Mouse (Mus musculus): ENCODE measurements around the gene Smdt1. TPM values are rescaled to one million over a fixed set of nuclear protein-coding genes. Genes with fewer than 3 reads are reported as not detected.
"Not testable (repeated sequence)": the region's sequence is repeated elsewhere in the genome, so short reads cannot be mapped to it uniquely, and the experiment has no call there.

Smdt1 gene
- polyA plus RNA-seq, 1 experiment from 2014 or later, result 301 TPM

DNA sequence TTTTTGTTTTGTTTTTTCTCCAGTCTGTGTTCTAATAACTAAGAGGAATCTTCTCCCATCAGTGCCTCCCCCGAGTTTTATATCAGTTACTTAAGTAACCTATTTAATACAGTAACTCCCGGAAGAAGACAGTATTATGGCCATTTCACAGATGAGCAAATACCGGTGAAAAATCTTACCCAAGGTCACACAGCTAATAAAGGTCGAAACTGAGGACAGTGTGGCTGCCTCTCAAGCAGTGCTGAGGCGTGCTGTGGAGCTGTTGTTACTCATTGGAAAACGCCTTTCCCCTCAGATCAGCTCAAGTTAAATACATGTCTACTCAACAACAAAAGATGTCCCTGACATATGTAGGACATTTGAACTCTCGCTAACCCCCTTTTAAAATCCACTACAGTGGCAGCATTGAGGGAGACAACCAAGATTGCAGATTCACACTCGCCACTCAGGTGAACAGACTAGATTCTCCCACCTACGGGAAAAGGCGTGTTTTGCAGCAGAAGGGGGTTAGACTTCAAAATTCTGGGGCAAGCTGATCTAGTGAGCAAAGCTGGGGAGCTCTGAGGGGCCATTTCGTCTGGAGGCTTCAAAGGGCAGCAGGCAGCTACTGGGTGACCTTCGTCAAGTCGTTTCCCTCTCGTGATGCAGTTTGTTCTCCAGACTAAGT, 14.5 kb downstream of the Smdt1 start:
- Histone ChIP-seq H3K9me3 (no peaks in the 10 kb centered on the region), H3K4me1 (peaks cover 23% of the 10 kb centered on the region), H3K27me3 (replicated peaks) (no peaks in the 10 kb centered on the region), H3K9ac (peak overlapping the region; percentile 94), H3K4me3 (replicated peaks) (peak overlapping the region; percentile 79), H3K36me3 (peaks cover 22% of the 10 kb centered on the region), H3K27ac (peak overlapping the region; percentile 79), H3K4me2 (peak overlapping the region; percentile 68)
- ATAC-seq (ENCODE audit: insufficient read depth, low FRiP score, low read depth), result no peak
- 22% methylated on average over 14 of the region's 14 CpGs for WGBS

DNA sequence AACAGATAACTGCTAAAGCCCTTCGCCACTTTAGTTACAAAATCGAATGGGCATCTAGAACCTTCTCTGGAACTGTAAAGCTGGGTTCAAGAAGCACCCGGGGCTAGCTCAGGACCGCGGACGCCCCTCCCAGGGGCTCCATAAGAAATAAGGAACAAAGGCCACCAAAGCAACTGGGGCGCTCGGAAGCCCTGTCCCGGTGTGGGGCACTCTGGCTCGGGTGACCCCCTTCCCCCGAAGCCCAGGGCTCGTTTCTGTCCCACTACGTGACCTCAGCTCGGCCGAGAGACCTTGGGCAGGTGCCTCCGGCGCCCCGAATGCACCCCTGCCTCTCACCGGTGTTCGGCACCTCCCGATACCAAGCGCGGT, 15.0 kb downstream of the Smdt1 start:
- Histone ChIP-seq H3K27ac (peak overlapping the region; percentile 79), H3K27me3 (replicated peaks) (no peaks in the 10 kb centered on the region), H3K9me3 (no peaks in the 10 kb centered on the region), H3K36me3 (peaks cover 17% of the 10 kb centered on the region), H3K9ac (peak overlapping the region; percentile 94), H3K4me2 (peak overlapping the region; percentile 68), H3K4me3 (replicated peaks) (peak overlapping the region; percentile 79), H3K4me1 (peaks cover 26% of the 10 kb centered on the region)
- ATAC-seq (ENCODE audit: insufficient read depth, low FRiP score, low read depth), result peak; percentile 1; the same call in 1 of the 2 replicates
- WGBS, result 0% methylated on average over 23 of the region's 23 CpGs

DNA sequence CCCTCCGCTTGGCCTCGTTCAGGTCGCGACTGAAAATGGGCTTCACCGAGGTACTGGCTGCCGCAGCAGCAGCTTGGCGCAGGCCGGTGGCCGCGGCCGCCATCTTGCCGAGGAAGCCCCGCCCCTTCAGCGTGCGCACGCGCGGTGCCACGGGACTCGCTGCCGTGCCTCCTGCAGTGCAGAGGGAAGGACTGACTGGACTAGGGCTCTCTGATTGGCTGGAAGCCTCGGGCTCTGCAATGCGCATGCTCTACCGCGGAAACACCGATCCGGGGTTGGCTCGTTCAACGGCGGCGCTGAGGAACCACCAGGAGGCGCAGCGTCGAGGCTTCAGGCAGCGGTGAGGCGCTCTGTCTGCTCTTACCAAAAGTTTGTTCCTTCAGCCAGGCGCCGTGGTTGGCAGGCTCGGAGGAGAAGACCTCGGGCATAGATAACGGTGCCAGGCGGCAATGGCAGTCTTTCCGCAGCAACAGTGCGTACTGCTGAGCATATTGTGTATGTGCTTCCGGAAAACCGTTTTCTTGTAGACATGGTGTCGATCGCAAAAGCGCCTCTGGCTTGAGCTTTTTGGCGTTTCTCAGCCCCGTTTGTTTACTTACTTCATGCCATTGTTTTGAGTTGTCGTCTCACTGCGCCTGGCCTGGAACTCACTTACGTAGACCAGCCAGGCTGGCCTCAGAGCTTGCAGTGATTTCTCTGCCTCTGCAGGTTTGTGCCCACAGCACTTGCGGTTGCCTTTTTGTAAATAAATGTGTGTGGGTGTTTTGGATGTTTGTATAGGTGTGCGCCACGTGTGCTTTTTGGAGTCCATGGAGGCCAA, 15.6 kb downstream of the Smdt1 start, which contains the start of gene Ndufa6:
Ndufa6 (minus strand) TSS at position 197 of the 820 bp plus-strand sequence.
- Histone ChIP-seq H3K9me3 (no peaks in the 10 kb centered on the region), H3K36me3 (peaks cover 11% of the 10 kb centered on the region), H3K27me3 (replicated peaks) (no peaks in the 10 kb centered on the region), H3K9ac (peak within 1 kb of the TSS; percentile 94), H3K4me2 (peak within 1 kb of the TSS; percentile 74), H3K27ac (peak within 1 kb of the TSS; percentile 94), H3K4me3 (replicated peaks) (peak within 1 kb of the TSS; percentile 79), H3K4me1 (peaks cover 30% of the 10 kb centered on the region)
- peak; percentile 99 for ATAC-seq (ENCODE audit: insufficient read depth, low FRiP score, low read depth)
- 1% methylated on average over 57 of the region's 57 CpGs for WGBS

DNA sequence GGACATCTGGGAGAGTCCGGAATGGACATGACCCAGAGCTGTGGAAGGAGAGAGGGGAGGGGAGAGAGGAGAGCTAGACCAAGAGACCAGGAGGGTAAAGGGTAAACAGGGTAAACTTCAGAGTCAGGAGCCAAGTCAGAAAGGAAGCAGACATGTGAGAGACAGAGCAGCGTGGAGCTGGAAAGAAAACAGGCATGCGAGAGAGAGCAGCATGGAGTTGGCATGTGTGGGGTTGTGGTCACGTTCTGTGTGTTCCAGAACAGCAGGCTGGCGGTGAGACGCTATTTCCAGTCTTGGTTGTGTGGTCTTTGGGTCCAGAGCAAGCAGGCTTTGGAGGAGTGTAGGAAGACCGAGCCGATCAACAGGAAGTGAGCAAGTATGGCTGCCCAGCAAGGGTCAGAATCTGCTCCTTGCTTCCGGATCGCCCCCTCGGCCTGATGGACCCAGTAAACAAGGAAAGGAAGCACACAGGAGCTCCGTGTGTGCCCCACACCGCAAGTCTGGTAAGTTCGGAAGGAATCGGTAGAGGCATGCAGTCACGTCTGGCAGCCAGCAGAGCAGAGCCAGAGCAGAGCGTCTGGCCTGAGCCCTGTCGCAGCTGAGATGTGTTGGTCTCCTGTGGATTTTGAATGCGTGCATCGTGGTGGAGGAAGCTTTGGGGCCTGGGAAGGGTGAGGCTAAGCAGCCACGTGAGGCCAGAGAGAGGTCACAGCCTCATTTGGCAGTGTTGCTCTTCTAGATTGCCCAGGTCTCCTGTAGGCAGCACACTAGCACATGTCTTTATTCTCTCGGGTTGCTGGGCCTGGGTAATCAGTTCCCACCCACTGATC, 19.9 kb downstream of the Smdt1 start:
- 53% methylated on average over 22 of the region's 22 CpGs for WGBS
- Histone ChIP-seq H3K4me3 (replicated peaks) (no peak overlapping the region), H3K4me1 (peaks cover 11% of the 10 kb centered on the region), H3K27me3 (replicated peaks) (no peaks in the 10 kb centered on the region), H3K9me3 (no peaks in the 10 kb centered on the region), H3K27ac (peak overlapping the region; percentile 57), H3K4me2 (no peak overlapping the region), H3K36me3 (no peaks in the 10 kb centered on the region), H3K9ac (no peak overlapping the region)
- ATAC-seq (ENCODE audit: insufficient read depth, low FRiP score, low read depth), result no peak

- Histone ChIP-seq H3K36me3 (no peaks in the 10 kb centered on the region), H3K4me3 (replicated peaks) (no peak overlapping the region), H3K9me3 (no peaks in the 10 kb centered on the region), H3K4me1 (peaks cover 7% of the 10 kb centered on the region), H3K27me3 (replicated peaks) (no peaks in the 10 kb centered on the region), H3K4me2 (no peak overlapping the region), H3K9ac (no peak overlapping the region), H3K27ac (peak overlapping the region; percentile 65; the same call in 1 of the 2 replicates)
- WGBS, result 63% methylated on average over 11 of the region's 11 CpGs
- peak; percentile 80; the same call in 1 of the 2 replicates for ATAC-seq (ENCODE audit: insufficient read depth, low FRiP score, low read depth)
Observed at GRCm38 (mm10) chr15:82361459-82362018, 22.8 kb downstream of the Smdt1 start.

DNA sequence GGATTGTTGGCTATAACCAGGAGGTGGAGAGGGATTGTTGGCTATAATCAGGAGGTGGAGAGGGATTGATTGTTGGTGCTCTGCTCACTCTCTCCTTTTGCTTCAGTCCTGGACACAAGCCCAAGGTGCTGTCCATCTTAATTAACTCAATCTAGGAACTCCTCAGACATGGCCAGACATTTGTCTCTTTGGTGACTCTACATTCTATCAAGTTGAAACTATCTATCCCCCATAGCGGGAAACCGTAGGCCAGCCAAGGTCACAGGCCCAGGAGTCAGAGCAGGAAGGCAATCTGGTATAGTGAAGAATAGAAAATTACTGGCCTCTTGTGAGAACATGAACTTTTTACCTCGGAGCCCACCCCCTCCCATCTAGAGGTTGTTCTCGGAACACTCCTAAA, 23.5 kb downstream of the Smdt1 start:
- H3K27ac ChIP-seq, result no peak overlapping the region
- peaks cover 7% of the 10 kb centered on the region for H3K4me1 ChIP-seq
- H3K27me3 ChIP-seq (replicated peaks), result no peaks in the 10 kb centered on the region
- no peak overlapping the region for H3K4me3 ChIP-seq (replicated peaks)
- no peaks in the 10 kb centered on the region for H3K9me3 ChIP-seq
- ATAC-seq (ENCODE audit: insufficient read depth, low FRiP score, low read depth), result no peak
- H3K36me3 ChIP-seq, result no peaks in the 10 kb centered on the region
- no peak overlapping the region for H3K4me2 ChIP-seq
- H3K9ac ChIP-seq, result no peak overlapping the region
- WGBS, result 74% methylated on average over 4 of the region's 4 CpGs

DNA sequence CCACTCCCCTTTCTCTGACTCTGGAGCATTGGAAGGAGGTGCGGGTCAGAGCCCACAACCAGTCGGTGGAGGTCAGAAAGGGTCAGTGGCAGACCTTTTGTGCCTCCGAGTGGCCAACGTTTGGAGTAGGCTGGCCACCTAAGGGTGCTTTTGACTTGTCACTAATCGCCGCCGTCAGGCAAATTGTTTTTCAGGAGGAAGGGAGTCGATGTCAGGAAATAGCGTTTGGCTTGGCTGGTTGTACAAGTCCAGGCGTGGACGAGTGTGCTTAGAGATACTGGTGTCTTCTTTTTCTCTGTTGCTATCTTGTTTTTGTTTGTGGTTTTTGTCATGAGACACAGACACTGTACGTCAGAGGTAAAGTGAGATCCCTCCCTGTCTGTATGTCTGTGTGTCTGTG, 25.0 kb downstream of the Smdt1 start:
- H3K27me3 ChIP-seq (replicated peaks); H3K9me3 ChIP-seq; H3K4me1 ChIP-seq; H3K9ac ChIP-seq; H3K36me3 ChIP-seq; ATAC-seq (ENCODE audit: insufficient read depth, low FRiP score, low read depth); H3K27ac ChIP-seq; H3K4me3 ChIP-seq (replicated peaks); H3K4me2 ChIP-seq: not testable (repeated sequence)
- 72% methylated on average over 9 of the region's 12 CpGs for WGBS

DNA sequence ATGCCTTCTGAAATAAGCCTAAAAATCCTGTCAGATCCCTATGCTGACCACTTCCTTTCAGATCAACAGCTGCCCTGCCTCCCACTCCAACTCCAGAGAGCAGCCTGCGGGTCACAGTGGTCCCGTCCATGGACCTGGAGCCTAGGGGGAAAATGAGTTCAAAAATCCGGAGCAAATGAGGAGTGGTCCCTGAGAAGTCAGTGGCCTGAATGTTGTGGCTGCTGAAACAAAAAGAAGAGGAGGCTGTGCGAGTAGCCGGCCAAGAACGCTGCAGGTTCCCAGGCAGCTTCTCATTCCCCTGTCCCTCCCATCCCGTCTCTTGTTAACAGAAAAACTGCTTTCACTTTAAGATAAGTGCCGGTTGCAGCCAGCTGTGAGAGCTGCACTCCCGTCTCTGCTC, 25.8 kb downstream of the Smdt1 start:
- not testable (repeated sequence) for ATAC-seq (ENCODE audit: insufficient read depth, low FRiP score, low read depth); H3K36me3 ChIP-seq; H3K4me3 ChIP-seq (replicated peaks); H3K27me3 ChIP-seq (replicated peaks); H3K27ac ChIP-seq; H3K9ac ChIP-seq; H3K4me1 ChIP-seq; H3K9me3 ChIP-seq
- 5% methylated on average over 6 of the region's 9 CpGs for WGBS
- H3K4me2 ChIP-seq, result peak overlapping the region; percentile 37

- H3K4me1 ChIP-seq, result no peaks in the 10 kb centered on the region
- 90% methylated on average over 4 of the region's 4 CpGs for WGBS
- no peaks in the 10 kb centered on the region for H3K36me3 ChIP-seq
- H3K27me3 ChIP-seq (replicated peaks), result no peaks in the 10 kb centered on the region
- H3K4me2 ChIP-seq, result no peak overlapping the region
- H3K4me3 ChIP-seq (replicated peaks), result no peak overlapping the region
- no peak overlapping the region for H3K27ac ChIP-seq
- ATAC-seq (ENCODE audit: insufficient read depth, low FRiP score, low read depth), result no peak
- H3K9ac ChIP-seq, result no peak overlapping the region
- H3K9me3 ChIP-seq, result no peaks in the 10 kb centered on the region
Observed at GRCm38 (mm10) chr15:82368146-82368545, 29.4 kb downstream of the Smdt1 start.

DNA sequence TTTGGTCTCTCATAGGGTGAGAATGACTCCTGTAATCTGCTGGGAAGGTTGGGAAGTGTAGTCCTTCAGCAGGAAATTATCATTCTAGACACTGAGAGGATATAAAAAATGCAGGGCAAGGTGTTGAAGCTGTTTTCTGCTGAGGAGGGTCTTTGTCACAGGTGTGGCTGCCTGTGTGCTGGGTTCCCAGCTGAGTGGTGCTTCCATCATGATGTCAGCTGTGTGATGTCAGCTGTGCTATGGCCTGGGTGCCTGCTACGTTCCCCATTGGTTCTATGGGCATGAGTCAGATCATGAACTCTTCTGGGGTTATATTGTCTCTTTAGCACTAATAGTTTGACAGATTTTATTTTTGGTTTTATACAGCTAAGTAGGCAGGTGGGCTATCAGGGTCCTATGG, 30.1 kb downstream of the Smdt1 start:
- 90% methylated on average over 1 of the region's 1 CpGs for WGBS
- Histone ChIP-seq H3K4me2 (no peak overlapping the region), H3K4me3 (replicated peaks) (no peak overlapping the region), H3K36me3 (no peaks in the 10 kb centered on the region), H3K9ac (no peak overlapping the region), H3K4me1 (no peaks in the 10 kb centered on the region), H3K9me3 (no peaks in the 10 kb centered on the region), H3K27me3 (replicated peaks) (no peaks in the 10 kb centered on the region), H3K27ac (no peak overlapping the region)
- ATAC-seq (ENCODE audit: insufficient read depth, low FRiP score, low read depth), result no peak

DNA sequence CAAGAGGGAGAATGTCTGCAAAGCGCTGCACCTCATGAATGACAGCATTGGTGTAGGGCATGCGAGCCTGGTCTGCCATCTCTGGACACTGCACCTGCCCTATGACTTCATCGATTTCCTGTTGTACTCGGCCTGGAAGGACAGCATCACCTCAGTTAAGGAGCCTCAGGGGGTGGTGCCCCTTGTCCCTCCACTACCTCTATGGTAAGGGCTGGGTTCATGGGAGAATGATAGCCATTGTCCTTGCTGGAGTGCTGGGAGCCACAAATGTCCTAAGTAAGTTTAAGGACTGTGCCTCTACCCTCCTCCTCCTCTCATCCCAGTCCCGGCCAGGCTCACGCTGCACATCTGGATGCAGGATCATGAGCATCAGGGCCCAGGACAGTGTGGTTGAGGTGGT, 33.7 kb downstream of the Smdt1 start:
- no peak overlapping the region for H3K4me3 ChIP-seq (replicated peaks)
- 86% methylated on average over 6 of the region's 6 CpGs for WGBS
- ATAC-seq (ENCODE audit: insufficient read depth, low FRiP score, low read depth), result no peak

More for the DNA sequence above, 33.7 kb downstream of the Smdt1 start:
- 0 out of 2 replicates have a peak, but pooled peaks cover 4% of the 10 kb centered on the region for H3K4me1 ChIP-seq
- no peaks in the 10 kb centered on the region for H3K36me3 ChIP-seq
- no peak overlapping the region for H3K9ac ChIP-seq
- no peak overlapping the region for H3K27ac ChIP-seq
- H3K9me3 ChIP-seq, result no peaks in the 10 kb centered on the region
- no peaks in the 10 kb centered on the region for H3K27me3 ChIP-seq (replicated peaks)
- no peak overlapping the region for H3K4me2 ChIP-seq
